Mouse (Mus musculus) forebrain, embryonic 16.5 days (tissue): ENCODE data around the gene Zfp609. TPM values are rescaled to one million over a fixed set of nuclear protein-coding genes. Genes with fewer than 3 reads are reported as not detected.
A peak's percentile ranks its signal among the peaks of the same experiment; 100 is the strongest.

ENCODE experiments used
- ATAC-seq: fragments of 200-750 bp; cut with Nextera tagmentation; 2 replicates; pipeline ENCODE4 v1.8.0; 2017; ENCODE audit warnings: mild to moderate bottlenecking, moderate library complexity
- H3K27ac ChIP-seq: fragments of 300-500 bp; sonication (generic); 2 replicates; pipeline ENCODE4 v1.5.1; 2014; ENCODE audit warnings: low read length, control low read depth
- H3K27me3 ChIP-seq: fragments of 300-500 bp; sonication (generic); replicated peaks from 2 replicates; pipeline ENCODE4 v1.6.1; 2014; ENCODE audit warnings: low read length; ENCODE audit not compliant: control insufficient read depth, insufficient read depth
- H3K36me3 ChIP-seq: fragments of 300-500 bp; sonication (generic); 2 replicates; pipeline ENCODE4 v1.6.1; 2014; ENCODE audit not compliant: control insufficient read depth, insufficient read depth
- H3K4me1 ChIP-seq: fragments of 300-500 bp; sonication (generic); replicated peaks from 2 replicates; pipeline ENCODE4 v1.6.1; 2014; ENCODE audit warnings: low read length; ENCODE audit not compliant: control insufficient read depth, insufficient read depth
- H3K4me2 ChIP-seq: fragments of 300-500 bp; sonication (generic); 2 replicates; pipeline ENCODE4 v1.6.1; 2014; ENCODE audit warnings: mild to moderate bottlenecking, low read length, control low read depth
- H3K4me3 ChIP-seq: fragments of 300-500 bp; sonication (generic); replicated peaks from 2 replicates; pipeline ENCODE4 v1.5.1; 2014; ENCODE audit warnings: mild to moderate bottlenecking, low read length, control low read depth
- H3K9ac ChIP-seq: fragments of 300-500 bp; sonication (generic); replicated peaks from 2 replicates; pipeline ENCODE4 v1.6.1; 2014; ENCODE audit warnings: low read depth, low read length, control low read depth
- H3K9me3 ChIP-seq: fragments of 300-500 bp; sonication (generic); 2 replicates; pipeline ENCODE4 v1.6.1; 2016; ENCODE audit warnings: low read length; ENCODE audit not compliant: control insufficient read depth
- WGBS: fragments of 180-500 bp; shearing (Covaris S2); extraction: QIAGEN DNeasy Blood & Tissue Kit; methylation state at CpG from one replicate; pipeline ENCODE4 v1.1.7; 2014; 5-methylcytosine and 5-hydroxymethylcytosine counted together
- polyA plus RNA-seq: library from polyadenylated mRNA; unstranded; fragments of >200 nt; fragmentation: Nextera tagmentation; extraction: Ambion mirVana; gene quantifications from 2 replicates; pipeline ENCODE4 v1.2.1, GENCODE M21; 2015

Zfp609 gene
- polyA plus RNA-seq, 1 experiment from 2014 or later: 7.7 TPM

DNA sequence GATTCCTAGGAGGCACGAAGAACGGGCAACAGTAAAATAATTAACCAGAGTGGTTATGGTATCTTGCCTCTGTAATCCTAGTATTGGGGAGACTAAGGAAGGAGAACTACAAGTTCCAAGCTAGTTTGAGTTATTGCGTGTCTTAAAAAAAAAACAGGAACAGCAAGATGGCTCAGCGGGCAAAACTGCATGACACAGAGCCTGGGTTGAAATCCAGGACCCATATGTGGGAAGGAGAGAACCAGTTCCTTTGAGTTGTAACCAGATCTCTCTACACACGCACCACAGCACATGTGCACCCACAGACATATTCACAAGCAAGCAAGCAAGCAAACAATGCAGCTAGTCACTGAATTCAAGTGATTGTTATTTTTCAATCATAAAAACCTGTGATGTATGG, 81.9 kb downstream of the Zfp609 start:
- Histone ChIP-seq H3K27me3 (no peaks in the 10 kb centered on the region), H3K9me3 (no peaks in the 10 kb centered on the region), H3K36me3 (no peaks in the 10 kb centered on the region), H3K9ac (no peak overlapping the region), H3K4me3 (no peak overlapping the region), H3K4me2 (no peak overlapping the region), H3K4me1 (peaks cover 40% of the 10 kb centered on the region), H3K27ac (peak overlapping the region; percentile 72)
- whole genome bisulfite sequencing: 58% methylated on average over 5 of the region's 5 CpGs
- no peak for ATAC-seq

GRCm38 (mm10) chr9:65744171-65745082, 82.9 kb downstream of the Zfp609 start:
- WGBS: 6% methylated on average over 4 of the region's 4 CpGs
- Histone ChIP-seq H3K27ac (peak overlapping the region; percentile 72), H3K4me3 (no peak overlapping the region), H3K4me2 (peak overlapping the region; percentile 30), H3K36me3 (no peaks in the 10 kb centered on the region), H3K4me1 (peaks cover 40% of the 10 kb centered on the region), H3K27me3 (no peaks in the 10 kb centered on the region), H3K9ac (peak overlapping the region; percentile 19), H3K9me3 (no peaks in the 10 kb centered on the region)
- ATAC-seq: peak; percentile 94

DNA sequence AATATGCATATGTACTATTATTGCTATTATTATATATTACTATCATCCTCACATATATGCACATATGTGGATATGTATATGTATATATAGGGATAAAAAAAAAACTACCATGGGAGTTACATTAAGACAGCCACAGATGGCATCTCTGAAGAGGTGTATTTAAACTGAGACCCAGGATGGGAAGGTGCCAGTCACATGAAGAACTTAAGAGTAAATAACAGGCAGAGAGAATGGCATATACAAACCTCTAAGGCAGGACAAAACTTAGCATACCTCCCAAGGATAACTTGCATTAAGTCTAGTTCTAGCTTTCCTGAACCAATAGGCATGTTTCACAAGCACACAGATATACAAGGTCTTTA, 83.6 kb downstream of the Zfp609 start:
- no peak overlapping the region for H3K4me2 ChIP-seq
- H3K9me3 ChIP-seq: no peaks in the 10 kb centered on the region
- no peaks in the 10 kb centered on the region for H3K36me3 ChIP-seq
- no peak overlapping the region for H3K9ac ChIP-seq
- no peaks in the 10 kb centered on the region for H3K27me3 ChIP-seq
- H3K4me1 ChIP-seq: peaks cover 40% of the 10 kb centered on the region
- peak overlapping the region; percentile 72 for H3K27ac ChIP-seq
- ATAC-seq: 0 out of 2 replicates have a peak, but pooled peaks have one; percentile 15
- H3K4me3 ChIP-seq: no peak overlapping the region

DNA sequence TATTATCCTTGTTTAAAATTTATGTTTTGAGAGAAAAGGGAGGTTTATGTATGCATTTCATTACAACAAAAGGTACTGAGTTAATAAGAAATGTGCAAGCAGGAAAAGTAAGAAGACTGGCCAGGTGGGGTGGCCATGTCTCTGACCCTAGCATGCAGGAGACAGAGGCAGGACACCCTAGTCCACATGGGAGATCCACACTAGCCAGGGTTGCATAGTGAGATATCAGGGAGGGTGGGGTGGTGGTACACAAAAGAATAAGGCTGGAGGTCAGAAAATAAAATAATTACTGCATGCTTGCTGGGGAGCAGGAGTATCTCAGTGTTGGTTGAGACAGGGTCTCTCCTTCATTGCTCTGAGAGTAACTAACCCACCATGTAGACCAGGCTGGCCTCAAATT, 84.0 kb downstream of the Zfp609 start:
- Histone ChIP-seq H3K4me1 (peaks cover 39% of the 10 kb centered on the region), H3K9me3 (no peaks in the 10 kb centered on the region), H3K27ac (peak overlapping the region; percentile 72), H3K36me3 (no peaks in the 10 kb centered on the region), H3K9ac (no peak overlapping the region), H3K4me3 (no peak overlapping the region), H3K27me3 (no peaks in the 10 kb centered on the region), H3K4me2 (no peak overlapping the region)
- no peak for ATAC-seq

GRCm38 (mm10) chr9:65742777-65743176, 84.6 kb downstream of the Zfp609 start:
- 85% methylated on average over 3 of the region's 3 CpGs for WGBS
- no peak overlapping the region for H3K9ac ChIP-seq
- H3K27ac ChIP-seq: no peak overlapping the region
- H3K4me1 ChIP-seq: peaks cover 36% of the 10 kb centered on the region
- no peaks in the 10 kb centered on the region for H3K27me3 ChIP-seq
- no peak overlapping the region for H3K4me3 ChIP-seq
- no peak for ATAC-seq
- H3K4me2 ChIP-seq: no peak overlapping the region
- H3K9me3 ChIP-seq: no peaks in the 10 kb centered on the region
- no peaks in the 10 kb centered on the region for H3K36me3 ChIP-seq

DNA sequence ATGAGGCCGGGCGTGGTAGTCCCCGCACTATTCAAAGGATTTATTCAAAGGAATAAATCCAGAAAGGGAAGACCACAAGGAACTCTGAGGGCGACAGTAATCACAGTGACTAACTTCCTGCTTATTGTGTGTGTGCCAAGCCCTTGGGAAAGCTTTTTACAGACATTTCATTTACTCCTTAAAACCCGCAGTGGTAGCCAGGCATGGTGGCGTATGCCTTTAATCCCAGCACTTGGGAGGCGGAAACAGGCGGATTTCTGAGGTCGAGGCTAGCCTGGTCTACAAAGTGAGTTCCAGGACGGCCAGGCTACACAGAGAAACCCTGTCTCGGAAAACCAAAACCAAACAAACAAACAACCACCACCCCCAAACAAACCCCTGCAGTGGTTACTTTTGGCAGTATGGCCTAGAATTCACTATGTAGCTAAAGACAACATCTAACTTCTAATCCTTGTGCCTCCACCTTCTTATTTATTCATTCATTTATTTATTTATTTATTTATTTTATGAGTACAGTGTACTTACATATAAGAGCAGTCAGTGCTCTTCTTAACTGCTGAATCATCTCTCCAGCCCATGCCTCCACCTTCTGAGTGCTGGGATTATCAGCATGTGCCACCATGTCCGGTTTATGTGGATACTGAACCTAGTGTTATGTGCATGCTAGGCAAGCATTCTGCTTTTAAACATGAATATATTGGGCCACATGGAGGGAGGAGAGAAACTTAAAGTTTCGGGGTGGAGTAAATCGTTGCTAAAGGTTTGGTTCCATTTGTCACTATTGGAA, 86.1 kb downstream of the Zfp609 start:
- Histone ChIP-seq H3K27me3 (no peaks in the 10 kb centered on the region), H3K9ac (no peak overlapping the region), H3K4me1 (peaks cover 34% of the 10 kb centered on the region), H3K36me3 (no peaks in the 10 kb centered on the region), H3K4me3 (no peak overlapping the region), H3K27ac (no peak overlapping the region), H3K9me3 (no peaks in the 10 kb centered on the region), H3K4me2 (no peak overlapping the region)
- 83% methylated on average over 14 of the region's 14 CpGs for WGBS
- no peak for ATAC-seq

DNA sequence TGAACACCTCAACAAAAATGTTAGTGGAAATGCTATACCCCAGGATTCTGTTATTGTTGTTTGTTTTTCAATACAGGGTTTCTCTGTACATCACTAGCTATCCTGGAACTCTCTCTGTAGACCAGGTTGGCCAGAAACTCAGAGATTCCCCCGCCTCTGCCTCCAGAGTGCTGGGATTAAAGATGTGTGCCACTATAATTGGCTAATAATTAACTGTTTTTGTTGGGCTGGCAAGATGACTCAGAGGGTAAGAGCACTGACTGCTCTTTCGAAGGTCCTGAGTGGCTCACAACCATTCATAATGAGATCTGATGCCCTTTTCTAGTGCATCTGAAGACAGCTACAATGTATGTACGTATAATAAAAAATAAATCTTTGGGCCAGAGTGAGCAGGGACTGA, 92.4 kb downstream of the Zfp609 start:
- H3K27me3 ChIP-seq: no peaks in the 10 kb centered on the region
- no peak for ATAC-seq
- H3K4me2 ChIP-seq: no peak overlapping the region
- H3K9ac ChIP-seq: no peak overlapping the region
- no peak overlapping the region for H3K4me3 ChIP-seq
- H3K4me1 ChIP-seq: peaks cover 3% of the 10 kb centered on the region; the same call in 1 of the 2 replicates
- no peak overlapping the region for H3K27ac ChIP-seq
- WGBS: 83% methylated on average over 3 of the region's 3 CpGs
- H3K9me3 ChIP-seq: no peaks in the 10 kb centered on the region
- H3K36me3 ChIP-seq: no peaks in the 10 kb centered on the region; the same call in 1 of the 2 replicates

DNA sequence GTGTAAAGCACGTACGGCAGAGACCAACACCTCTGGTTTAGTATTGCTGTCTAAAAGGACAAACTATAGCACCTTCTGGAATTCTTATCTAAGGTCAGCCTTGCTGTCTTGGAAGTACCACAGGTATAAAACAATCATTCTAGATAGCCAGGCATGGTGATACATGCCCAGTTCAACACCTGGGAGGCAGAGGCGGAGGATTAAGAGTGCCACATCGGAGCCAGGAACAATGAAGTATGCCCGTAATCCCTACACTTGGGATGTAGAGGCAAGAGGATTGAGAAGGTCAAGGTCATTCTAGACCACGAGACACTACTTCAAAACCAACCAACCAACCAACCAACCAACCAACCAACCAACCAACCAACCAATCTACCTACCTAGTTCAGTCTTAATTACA, 98.8 kb downstream of the Zfp609 start:
- WGBS: 98% methylated on average over 6 of the region's 6 CpGs
- Histone ChIP-seq H3K4me2 (no peak overlapping the region), H3K4me3 (no peak overlapping the region), H3K27me3 (no peaks in the 10 kb centered on the region), H3K4me1 (peaks cover 32% of the 10 kb centered on the region), H3K27ac (no peak overlapping the region), H3K36me3 (no peaks in the 10 kb centered on the region; the same call in 1 of the 2 replicates), H3K9ac (no peak overlapping the region), H3K9me3 (no peaks in the 10 kb centered on the region)
- ATAC-seq: no peak

DNA sequence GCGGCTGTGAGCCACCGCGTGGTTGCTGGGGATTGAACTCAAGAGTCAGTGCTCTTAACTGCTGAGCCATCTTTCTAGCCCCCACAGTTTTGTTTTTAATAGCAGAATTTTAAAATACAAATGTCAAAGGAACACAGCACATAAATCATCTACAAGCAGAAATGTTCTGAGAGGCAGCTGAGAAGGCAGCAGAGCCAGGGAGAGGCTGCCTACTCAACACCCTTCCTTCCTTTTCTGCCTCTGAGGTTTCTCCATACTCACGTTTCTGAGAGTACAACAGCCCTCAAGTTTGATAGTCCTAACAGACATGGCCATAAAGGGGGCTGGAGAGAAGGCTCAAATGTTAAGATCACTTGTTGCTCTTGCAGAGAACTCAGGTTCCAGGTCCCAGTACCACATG, 99.9 kb downstream of the Zfp609 start:
- H3K9ac ChIP-seq: no peak overlapping the region
- no peaks in the 10 kb centered on the region for H3K27me3 ChIP-seq
- no peaks in the 10 kb centered on the region for H3K9me3 ChIP-seq
- no peaks in the 10 kb centered on the region; the same call in 1 of the 2 replicates for H3K36me3 ChIP-seq
- WGBS: 92% methylated on average over 4 of the region's 4 CpGs
- H3K4me2 ChIP-seq: no peak overlapping the region
- no peak overlapping the region for H3K4me3 ChIP-seq
- H3K4me1 ChIP-seq: peaks cover 35% of the 10 kb centered on the region
- no peak for ATAC-seq
- H3K27ac ChIP-seq: no peak overlapping the region
